Mouse (Mus musculus) heart, embryonic 10.5 days (tissue): ENCODE data around the gene Fam129a. TPM values are rescaled to one million over a fixed set of nuclear protein-coding genes. Genes with fewer than 3 reads are reported as not detected.

Experiments
- DNase-seq: peaks from one replicate; pipeline ENCODE4 v3.0.0-alpha.2; 2017; ENCODE audit warnings: low spot score
- H3K27ac ChIP-seq: fragments of 300-500 bp; sonication (generic); 2 replicates; pipeline ENCODE4 v1.5.1; 2016; ENCODE audit warnings: mild to moderate bottlenecking
- H3K27me3 ChIP-seq: fragments of 300-500 bp; sonication (generic); 2 replicates; pipeline ENCODE4 v1.6.1; 2016; ENCODE audit warnings: mild to moderate bottlenecking; ENCODE audit not compliant: poor library complexity, insufficient read depth, severe bottlenecking
- H3K36me3 ChIP-seq: fragments of 300-500 bp; sonication (generic); 2 replicates; pipeline ENCODE4 v1.6.1; 2016; ENCODE audit warnings: mild to moderate bottlenecking, moderate library complexity
- H3K4me1 ChIP-seq: fragments of 300-500 bp; sonication (generic); 2 replicates; pipeline ENCODE4 v1.6.1; 2016; ENCODE audit warnings: mild to moderate bottlenecking
- H3K4me3 ChIP-seq: fragments of 300-500 bp; sonication (generic); 2 replicates; pipeline ENCODE4 v1.5.1; 2016; ENCODE audit warnings: mild to moderate bottlenecking, moderate library complexity
- H3K9me3 ChIP-seq: fragments of 300-500 bp; sonication (generic); 2 replicates; pipeline ENCODE4 v1.6.1; 2016; ENCODE audit warnings: mild to moderate bottlenecking, moderate library complexity
- WGBS: fragments of 180-500 bp; shearing (Covaris S2); methylation state at CpG from one replicate; pipeline ENCODE4 v1.1.7; 2016; 5-methylcytosine and 5-hydroxymethylcytosine counted together
- polyA plus RNA-seq: library from polyadenylated mRNA; unstranded; fragments of >200 nt; fragmentation: Nextera tagmentation; extraction: Ambion mirVana; gene quantifications from 2 replicates; pipeline ENCODE4 v1.2.1, GENCODE M21; 2016

The Fam129a gene
- polyA plus RNA-seq, 1 experiment from 2014 or later: 2.0 TPM

- 52% methylated on average over 13 of the region's 13 CpGs for WGBS
- Histone ChIP-seq H3K4me1 (peaks cover 21% of the 10 kb centered on the region), H3K27ac (0 out of 2 replicates have a peak overlapping the region, but pooled peaks have one; percentile 0), H3K36me3 (no peaks in the 10 kb centered on the region), H3K4me3 (no peak overlapping the region), H3K27me3 (0 out of 2 replicates have a peak, but pooled peaks cover 5% of the 10 kb centered on the region), H3K9me3 (no peaks in the 10 kb centered on the region)
- no peak for DNase-seq
Observed at GRCm38 (mm10) chr1:151708966-151709733, 138.2 kb downstream of the Fam129a start.

GRCm38 (mm10) chr1:151709734-151710022 is 138.7 kb downstream of the Fam129a start:
- no peak for DNase-seq
- Histone ChIP-seq H3K4me3 (no peak overlapping the region), H3K36me3 (no peaks in the 10 kb centered on the region), H3K9me3 (no peaks in the 10 kb centered on the region), H3K27ac (0 out of 2 replicates have a peak overlapping the region, but pooled peaks have one; percentile 0), H3K4me1 (peaks cover 21% of the 10 kb centered on the region), H3K27me3 (0 out of 2 replicates have a peak, but pooled peaks cover 5% of the 10 kb centered on the region)
- WGBS: 59% methylated on average over 2 of the region's 2 CpGs

DNA sequence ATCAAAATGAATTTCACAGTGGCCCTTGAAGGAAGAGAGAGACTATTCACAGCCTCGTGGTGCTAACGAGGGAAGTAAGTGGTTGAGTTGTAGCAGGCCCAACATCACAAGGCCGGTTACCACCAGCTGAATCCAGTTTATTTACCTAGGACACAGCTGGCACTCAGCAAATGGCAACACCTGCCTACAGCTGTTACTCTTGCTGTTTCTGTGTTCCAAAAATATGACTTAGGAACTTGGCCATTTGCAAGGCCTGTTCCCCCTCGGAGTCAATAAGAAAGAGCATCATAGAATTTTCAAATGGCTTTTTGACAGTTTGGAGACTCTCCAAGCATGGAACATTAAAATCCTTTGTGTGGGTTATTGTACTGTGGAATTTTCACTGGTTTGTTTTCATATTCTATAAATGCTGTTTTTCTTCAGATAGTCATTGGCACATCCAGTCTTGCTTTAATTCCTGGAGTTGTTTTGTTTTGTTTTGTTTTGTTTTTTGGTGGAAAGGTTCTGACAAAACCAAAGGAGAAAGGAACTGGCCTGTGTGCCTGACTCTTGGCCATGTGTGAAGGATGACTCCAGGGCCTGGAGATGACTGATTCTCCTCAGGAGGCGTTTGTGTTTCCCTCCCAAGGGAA is 139.6 kb downstream of the Fam129a start:
- Histone ChIP-seq H3K36me3 (no peaks in the 10 kb centered on the region), H3K27ac (no peak overlapping the region), H3K4me3 (no peak overlapping the region), H3K9me3 (no peaks in the 10 kb centered on the region), H3K27me3 (0 out of 2 replicates have a peak, but pooled peaks cover 5% of the 10 kb centered on the region), H3K4me1 (peaks cover 17% of the 10 kb centered on the region)
- WGBS: 61% methylated on average over 5 of the region's 5 CpGs
- no peak for DNase-seq

DNA sequence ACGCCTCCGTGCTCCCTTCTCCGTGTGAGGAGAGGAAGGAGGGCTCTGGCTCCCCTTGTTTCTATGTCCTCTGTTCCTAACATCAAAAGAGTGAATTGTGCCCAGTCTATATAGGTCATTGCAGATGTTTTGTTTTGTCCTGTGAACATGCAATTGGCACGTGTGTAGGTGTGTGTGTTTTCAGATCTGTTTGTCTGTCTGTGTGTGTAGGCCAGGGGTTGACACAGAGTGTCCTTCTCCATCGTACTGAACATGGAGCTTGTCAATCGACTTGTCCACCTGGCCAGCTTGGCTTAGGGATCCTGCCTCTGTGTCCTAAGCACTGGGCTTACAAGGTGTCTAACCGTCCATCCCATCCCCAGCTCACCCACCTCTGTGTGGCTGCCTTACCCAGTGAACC is 140.1 kb downstream of the Fam129a start:
- Histone ChIP-seq H3K9me3 (no peaks in the 10 kb centered on the region), H3K4me3 (no peak overlapping the region), H3K4me1 (peaks cover 16% of the 10 kb centered on the region), H3K36me3 (no peaks in the 10 kb centered on the region), H3K27me3 (0 out of 2 replicates have a peak, but pooled peaks cover 5% of the 10 kb centered on the region), H3K27ac (no peak overlapping the region)
- WGBS: 72% methylated on average over 7 of the region's 7 CpGs
- DNase-seq: no peak

DNA sequence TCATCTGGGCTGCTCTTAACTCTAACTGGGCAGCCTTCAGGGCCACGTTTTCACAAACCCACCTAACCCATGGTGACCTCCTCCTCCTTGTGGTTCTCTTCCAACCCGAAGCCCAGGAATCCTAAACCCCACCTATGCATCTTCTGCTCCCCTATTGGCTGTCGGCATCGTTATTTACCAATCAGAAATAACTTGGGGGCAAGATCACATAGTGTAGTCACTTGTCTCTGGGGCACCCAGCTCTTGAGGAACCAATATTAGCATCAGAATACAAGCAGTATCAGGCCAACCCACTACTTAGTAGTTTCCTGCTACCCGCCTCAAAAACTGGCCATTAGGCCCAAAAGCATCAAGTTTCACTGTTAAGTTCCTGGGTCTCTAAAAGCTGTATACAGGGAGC is 141.7 kb downstream of the Fam129a start:
- 44% methylated on average over 5 of the region's 5 CpGs for WGBS
- Histone ChIP-seq H3K4me1 (peaks cover 22% of the 10 kb centered on the region), H3K27me3 (no peaks in the 10 kb centered on the region), H3K27ac (no peak overlapping the region), H3K36me3 (no peaks in the 10 kb centered on the region), H3K4me3 (no peak overlapping the region), H3K9me3 (no peaks in the 10 kb centered on the region)
- no peak for DNase-seq

DNA sequence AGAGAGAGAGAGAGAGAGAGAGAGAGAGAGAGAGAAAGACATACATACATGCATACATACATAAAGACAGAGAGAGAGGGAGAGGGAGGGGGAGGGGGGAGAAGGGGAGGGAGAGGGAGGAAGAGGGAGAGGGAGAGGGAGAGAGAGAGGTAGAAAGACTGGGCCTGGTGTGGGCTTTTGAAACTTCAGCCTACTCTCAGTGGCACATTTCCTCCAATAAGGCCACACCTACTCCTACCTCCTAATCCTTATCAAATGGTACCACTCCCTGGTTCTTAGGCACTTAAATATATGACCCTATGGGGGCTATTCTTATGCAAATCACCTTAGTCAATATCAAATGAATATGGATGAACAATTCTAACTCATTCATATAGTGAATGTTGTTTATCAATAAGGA is 142.6 kb downstream of the Fam129a start:
- H3K4me1 ChIP-seq: peaks cover 20% of the 10 kb centered on the region

GRCm38 (mm10) chr1:151716024-151716710 is 145.2 kb downstream of the Fam129a start:
- H3K4me3 ChIP-seq: no peak overlapping the region
- H3K4me1 ChIP-seq: peaks cover 9% of the 10 kb centered on the region
- 68% methylated on average over 11 of the region's 11 CpGs for WGBS
- DNase-seq: no peak
- H3K9me3 ChIP-seq: no peaks in the 10 kb centered on the region
- H3K36me3 ChIP-seq: no peaks in the 10 kb centered on the region
- H3K27me3 ChIP-seq: no peaks in the 10 kb centered on the region
- H3K27ac ChIP-seq: no peak overlapping the region

More for the DNA sequence above, 142.6 kb downstream of the Fam129a start:
- Histone ChIP-seq H3K4me3 (no peak overlapping the region), H3K27ac (no peak overlapping the region), H3K36me3 (no peaks in the 10 kb centered on the region), H3K27me3 (no peaks in the 10 kb centered on the region), H3K9me3 (no peaks in the 10 kb centered on the region)
- DNase-seq: no peak

DNA sequence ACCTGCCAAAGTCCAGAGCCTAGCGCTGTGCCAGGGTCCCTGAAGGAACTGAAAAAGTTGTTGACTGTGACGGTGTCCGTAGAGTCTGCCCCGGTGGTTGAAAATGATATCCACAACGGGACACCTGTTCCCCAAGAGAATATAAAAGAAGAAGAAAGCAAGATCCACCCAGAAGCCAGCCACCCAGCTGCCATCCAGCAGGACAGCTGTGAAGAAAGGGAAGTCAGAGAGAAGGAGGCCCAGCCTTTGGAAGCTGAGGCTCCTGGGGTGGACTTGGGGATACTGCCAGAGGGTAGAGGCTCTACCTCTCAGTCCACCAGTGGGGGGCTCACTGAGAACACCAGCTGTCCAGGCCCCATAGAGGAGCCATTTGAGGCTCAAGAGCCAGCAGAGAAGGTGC is 146.6 kb downstream of the Fam129a start:
- Histone ChIP-seq H3K27ac (no peak overlapping the region), H3K27me3 (no peaks in the 10 kb centered on the region), H3K4me1 (peaks cover 9% of the 10 kb centered on the region), H3K9me3 (no peaks in the 10 kb centered on the region), H3K36me3 (no peaks in the 10 kb centered on the region), H3K4me3 (no peak overlapping the region)
- 91% methylated on average over 5 of the region's 5 CpGs for WGBS
- DNase-seq: no peak

- Histone ChIP-seq H3K9me3 (no peaks in the 10 kb centered on the region), H3K27me3 (no peaks in the 10 kb centered on the region), H3K4me1 (peaks cover 9% of the 10 kb centered on the region), H3K36me3 (no peaks in the 10 kb centered on the region), H3K4me3 (no peak overlapping the region), H3K27ac (no peak overlapping the region)
- no peak for DNase-seq
- 77% methylated on average over 8 of the region's 8 CpGs for WGBS
Observed at GRCm38 (mm10) chr1:151718575-151718974, 147.6 kb downstream of the Fam129a start.

GRCm38 (mm10) chr1:151719911-151720310 is 148.9 kb downstream of the Fam129a start:
- no peaks in the 10 kb centered on the region for H3K9me3 ChIP-seq
- no peaks in the 10 kb centered on the region for H3K36me3 ChIP-seq
- WGBS: 83% methylated on average over 5 of the region's 5 CpGs
- no peaks in the 10 kb centered on the region for H3K27me3 ChIP-seq
- H3K27ac ChIP-seq: no peak overlapping the region
- peaks cover 9% of the 10 kb centered on the region for H3K4me1 ChIP-seq
- no peak for DNase-seq
- no peak overlapping the region for H3K4me3 ChIP-seq

DNA sequence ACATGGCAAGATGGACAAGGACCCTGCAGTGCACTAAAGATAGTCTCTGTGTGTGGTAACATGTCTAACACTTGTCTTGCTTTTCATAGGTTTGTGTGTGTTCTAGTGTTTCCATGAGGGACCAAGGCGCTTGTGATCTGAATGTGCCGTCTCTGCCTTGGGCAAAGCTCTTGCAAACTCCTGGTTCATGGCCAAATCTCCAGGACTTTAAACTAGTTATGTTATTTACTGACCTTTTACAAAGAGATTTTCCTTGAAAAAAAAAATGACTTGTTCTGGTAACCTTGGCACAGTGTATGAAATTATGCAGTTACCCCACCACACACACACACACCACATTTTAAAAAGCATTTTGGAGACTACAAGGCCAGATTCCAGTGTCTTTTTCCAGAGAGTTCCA is 149.6 kb downstream of the Fam129a start:
- DNase-seq: no peak
- WGBS: 88% methylated on average over 2 of the region's 2 CpGs
- H3K9me3 ChIP-seq: no peaks in the 10 kb centered on the region

GRCm38 (mm10) chr1:151721357-151721983 is 150.5 kb downstream of the Fam129a start:
- Histone ChIP-seq H3K27ac (no peak overlapping the region), H3K4me3 (no peak overlapping the region), H3K9me3 (no peaks in the 10 kb centered on the region), H3K4me1 (peaks cover 2% of the 10 kb centered on the region; the same call in 1 of the 2 replicates), H3K36me3 (no peaks in the 10 kb centered on the region), H3K27me3 (no peaks in the 10 kb centered on the region)
- no peak for DNase-seq
- WGBS: 81% methylated on average over 10 of the region's 10 CpGs

More for the DNA sequence above, 149.6 kb downstream of the Fam129a start:
- H3K36me3 ChIP-seq: no peaks in the 10 kb centered on the region
- no peak overlapping the region for H3K4me3 ChIP-seq
- no peaks in the 10 kb centered on the region for H3K27me3 ChIP-seq
- no peak overlapping the region for H3K27ac ChIP-seq
- H3K4me1 ChIP-seq: peaks cover 9% of the 10 kb centered on the region

DNA sequence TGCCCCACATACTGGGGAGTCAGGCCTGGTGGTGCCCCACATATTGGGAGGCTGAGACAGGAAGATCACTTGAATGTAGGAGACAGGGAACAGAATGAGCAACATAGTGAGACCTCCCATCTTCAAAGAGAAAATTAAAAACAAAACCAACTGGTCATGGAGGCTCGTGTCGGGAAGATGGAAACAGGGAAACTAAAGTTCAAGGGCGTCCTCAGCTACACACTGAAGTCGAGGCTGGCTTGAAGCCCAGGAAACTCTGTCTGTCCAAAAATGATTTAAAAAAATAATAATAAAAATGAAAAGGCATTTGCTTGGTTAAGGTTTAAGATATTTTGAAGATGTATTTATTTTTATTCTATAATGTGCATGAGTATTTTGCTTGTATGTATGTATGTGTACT is 152.8 kb downstream of the Fam129a start:
- WGBS: 89% methylated on average over 4 of the region's 4 CpGs
- DNase-seq: no peak
- H3K4me3 ChIP-seq: no peak overlapping the region
- no peaks in the 10 kb centered on the region for H3K9me3 ChIP-seq
- H3K4me1 ChIP-seq: no peaks in the 10 kb centered on the region; the same call in 1 of the 2 replicates
- H3K27me3 ChIP-seq: no peaks in the 10 kb centered on the region
- H3K36me3 ChIP-seq: no peaks in the 10 kb centered on the region
- H3K27ac ChIP-seq: no peak overlapping the region
